Mouse (Mus musculus) lung, postnatal 0 days (tissue): ENCODE measurements at regions not wholly inside any gene's neighbourhood (a gene's known extent, or its start where the extent isn't known, plus 50 kb on each side); places are given as distances from the start of the nearest gene placed in this dataset.

Experiments
- ATAC-seq: fragments of 200-750 bp; cut with Nextera tagmentation; 2 replicates; pipeline ENCODE4 v1.8.0; 2017; ENCODE audit warnings: moderate library complexity
- DNase-seq: peaks from one replicate; pipeline ENCODE4 v3.0.0-alpha.2; 2016; ENCODE audit warnings: low spot score
- H3K27ac ChIP-seq: fragments of 300-500 bp; sonication (generic); 2 replicates; pipeline ENCODE4 v1.5.1; 2014; ENCODE audit warnings: antibody characterized with exemption, mild to moderate bottlenecking, low read length, mixed read lengths
- H3K27me3 ChIP-seq: fragments of 300-500 bp; sonication (generic); replicated peaks from 2 replicates; pipeline ENCODE4 v1.6.1; 2014; ENCODE audit warnings: low read length, mixed read lengths; ENCODE audit not compliant: insufficient read depth
- H3K36me3 ChIP-seq: fragments of 300-500 bp; sonication (generic); 2 replicates; pipeline ENCODE4 v1.6.1; 2014; ENCODE audit warnings: low read length, mixed read lengths; ENCODE audit not compliant: insufficient read depth
- H3K4me1 ChIP-seq: fragments of 300-500 bp; sonication (generic); 2 replicates; pipeline ENCODE4 v1.6.1; 2014; ENCODE audit warnings: antibody characterized with exemption, low read depth, low read length, mixed read lengths; ENCODE audit not compliant: insufficient read depth
- H3K4me2 ChIP-seq: fragments of 300-500 bp; sonication (generic); replicated peaks from 2 replicates; pipeline ENCODE4 v1.6.1; 2014; ENCODE audit warnings: low read depth, mild to moderate bottlenecking, low read length, moderate library complexity, mixed read lengths
- H3K4me3 ChIP-seq: fragments of 300-500 bp; sonication (generic); 2 replicates; pipeline ENCODE4 v1.5.1; 2014; ENCODE audit warnings: low read depth, low read length
- H3K9ac ChIP-seq: fragments of 300-500 bp; sonication (generic); replicated peaks from 2 replicates; pipeline ENCODE4 v1.6.1; 2014; ENCODE audit warnings: low read depth, mild to moderate bottlenecking
- H3K9me3 ChIP-seq: fragments of 300-500 bp; sonication (generic); 2 replicates; pipeline ENCODE4 v1.6.1; 2016; ENCODE audit warnings: low read length, mixed read lengths
- CTCF ChIP-seq: IDR thresholded peaks from 2 replicates; pipeline ENCODE4 v1.5.1; 2016; ENCODE audit warnings: antibody characterized with exemption, mild to moderate bottlenecking
- EP300 ChIP-seq: IDR thresholded peaks from 2 replicates; pipeline ENCODE4 v1.6.1; 2016; ENCODE audit warnings: antibody characterized with exemption, mild to moderate bottlenecking, control low read depth
- WGBS: fragments of 180-500 bp; shearing (Covaris S2); extraction: QIAGEN DNeasy Blood & Tissue Kit; methylation state at CpG from one replicate; pipeline ENCODE4 v1.1.7; 2014; 5-methylcytosine and 5-hydroxymethylcytosine counted together

DNA sequence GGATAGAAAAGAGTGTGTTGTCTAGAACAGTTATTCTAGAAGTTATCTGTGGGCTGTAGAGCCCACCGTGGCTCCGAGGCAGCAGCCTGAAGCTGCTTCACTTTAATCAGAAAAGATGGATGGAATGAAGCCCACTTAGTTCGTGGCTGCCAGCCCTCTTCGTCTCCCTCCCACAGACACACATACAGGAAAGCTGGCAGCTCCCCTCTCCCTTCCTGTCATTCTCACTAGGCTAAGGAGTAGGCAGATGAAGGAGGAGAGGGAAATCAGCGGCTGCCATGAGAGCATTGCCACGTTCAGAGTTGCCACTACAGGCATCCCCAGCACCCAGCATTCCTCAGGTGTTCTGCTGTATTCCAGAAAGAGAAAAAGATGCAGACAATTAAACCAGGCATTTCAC is 435.9 kb downstream of the Elavl2 start:
- Histone ChIP-seq H3K4me2 (no peak overlapping the region), H3K36me3 (no peaks in the 10 kb centered on the region), H3K4me1 (no peaks in the 10 kb centered on the region), H3K27me3 (no peaks in the 10 kb centered on the region), H3K9ac (no peak overlapping the region), H3K9me3 (no peaks in the 10 kb centered on the region), H3K4me3 (no peak overlapping the region), H3K27ac (no peak overlapping the region)
- 38% methylated on average over 6 of the region's 6 CpGs for WGBS
- DNase-seq, result no peak
- no peak for ATAC-seq
- TF ChIP-seq EP300, result no peak
- TF ChIP-seq CTCF, result no peak

- Histone ChIP-seq H3K27ac (no peak overlapping the region), H3K27me3 (no peaks in the 10 kb centered on the region), H3K9ac (no peak overlapping the region), H3K9me3 (no peaks in the 10 kb centered on the region), H3K4me3 (no peak overlapping the region), H3K4me2 (no peak overlapping the region), H3K36me3 (no peaks in the 10 kb centered on the region), H3K4me1 (no peaks in the 10 kb centered on the region)
- no peak for TF ChIP-seq CTCF
- TF ChIP-seq EP300, result no peak
- 66% methylated on average over 4 of the region's 4 CpGs for WGBS
- ATAC-seq (no peak), DNase-seq (no peak)
These were observed 456.7 kb downstream of the Elavl2 start for GRCm38 (mm10) chr4:90943687-90944385.

- no peaks in the 10 kb centered on the region for H3K9me3 ChIP-seq
- no peaks in the 10 kb centered on the region for H3K27me3 ChIP-seq
- H3K9ac ChIP-seq, result no peak overlapping the region
- no peak for TF ChIP-seq CTCF
- TF ChIP-seq EP300, result no peak
- 74% methylated on average over 6 of the region's 6 CpGs for WGBS
- no peak overlapping the region for H3K27ac ChIP-seq
- H3K4me2 ChIP-seq, result no peak overlapping the region
- H3K4me1 ChIP-seq, result no peaks in the 10 kb centered on the region
- ATAC-seq, result no peak
- no peak for DNase-seq
- no peak overlapping the region for H3K4me3 ChIP-seq
- no peaks in the 10 kb centered on the region for H3K36me3 ChIP-seq
These were observed 483.1 kb downstream of the Elavl2 start for GRCm38 (mm10) chr4:90917312-90918107.

DNA sequence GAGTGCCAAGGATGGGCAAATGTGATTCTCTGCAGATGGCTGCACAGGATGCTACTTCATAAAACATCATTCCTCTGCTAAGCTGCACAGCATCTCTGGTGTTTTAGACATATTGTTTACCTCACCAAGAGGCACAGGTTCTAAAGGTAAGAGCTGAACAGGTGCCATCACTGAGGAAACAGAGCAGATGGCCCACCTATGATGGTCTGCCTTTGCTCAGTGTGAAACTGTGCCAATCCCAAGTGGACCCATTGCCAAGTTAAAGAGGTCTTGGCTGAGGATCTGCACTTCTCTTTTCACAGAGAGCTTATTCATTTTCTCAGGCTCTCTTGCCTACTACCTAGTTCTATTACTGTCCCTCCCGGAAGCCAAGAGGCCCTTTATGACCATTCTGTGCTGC is 494.3 kb downstream of the Elavl2 start:
- Histone ChIP-seq H3K4me2 (no peak overlapping the region), H3K9me3 (no peaks in the 10 kb centered on the region)
- no peak for ATAC-seq

GRCm38 (mm10) chr4:90868209-90868608 is 532.4 kb downstream of the Elavl2 start:
- no peak overlapping the region for H3K4me2 ChIP-seq
- H3K9me3 ChIP-seq, result no peaks in the 10 kb centered on the region
- H3K27ac ChIP-seq, result no peak overlapping the region
- H3K4me3 ChIP-seq, result no peak overlapping the region
- no peaks in the 10 kb centered on the region for H3K36me3 ChIP-seq
- ATAC-seq (no peak), DNase-seq (no peak)
- H3K27me3 ChIP-seq, result no peaks in the 10 kb centered on the region
- no peaks in the 10 kb centered on the region for H3K4me1 ChIP-seq
- no peak overlapping the region for H3K9ac ChIP-seq
- 44% methylated on average over 7 of the region's 7 CpGs for WGBS
- TF ChIP-seq CTCF (no peak), EP300 (no peak)

More for the DNA sequence above, 494.3 kb downstream of the Elavl2 start:
- no peak for TF ChIP-seq CTCF
- TF ChIP-seq EP300, result no peak
- WGBS, result 91% methylated on average over 1 of the region's 1 CpGs
- Histone ChIP-seq H3K27me3 (no peaks in the 10 kb centered on the region), H3K4me3 (no peak overlapping the region), H3K36me3 (no peaks in the 10 kb centered on the region), H3K9ac (no peak overlapping the region), H3K27ac (no peak overlapping the region), H3K4me1 (no peaks in the 10 kb centered on the region)
- no peak for DNase-seq

DNA sequence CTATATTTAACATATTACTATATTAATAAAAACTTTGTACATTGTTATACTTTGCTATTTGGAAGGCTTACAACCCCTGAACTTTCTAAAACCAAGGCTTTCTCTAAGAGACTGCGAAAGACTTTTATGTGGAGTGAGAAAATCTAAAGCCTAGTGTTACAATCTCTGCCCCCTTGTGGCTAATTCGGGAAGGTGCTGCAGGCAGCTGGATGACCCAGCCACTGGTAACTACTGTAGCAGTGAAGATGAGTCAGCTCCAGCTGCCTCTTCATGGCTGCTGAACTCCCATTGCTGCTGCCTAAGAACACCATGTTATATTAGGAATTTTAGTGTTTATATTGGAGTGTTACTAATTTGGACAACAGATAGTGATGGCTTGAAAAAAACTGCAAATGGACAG is 539.7 kb downstream of the Elavl2 start:
- H3K27me3 ChIP-seq, result no peaks in the 10 kb centered on the region
- no peaks in the 10 kb centered on the region for H3K9me3 ChIP-seq
- no peak for DNase-seq
- H3K4me3 ChIP-seq, result no peak overlapping the region
- H3K9ac ChIP-seq, result no peak overlapping the region
- WGBS, result 44% methylated on average over 2 of the region's 2 CpGs
- no peaks in the 10 kb centered on the region for H3K4me1 ChIP-seq
- H3K4me2 ChIP-seq, result no peak overlapping the region
- no peaks in the 10 kb centered on the region for H3K36me3 ChIP-seq
- peak; percentile 30; the same call in 1 of the 2 replicates for TF ChIP-seq CTCF
- no peak for TF ChIP-seq EP300
- H3K27ac ChIP-seq, result no peak overlapping the region
- ATAC-seq, result no peak
